Mouse (Mus musculus) mouse trophoblast stem cell (cell line): ENCODE measurements around the gene Strap.

Experiments used
- in situ Hi-C, 2 experiments: fragments of 300-500 bp; cut with MseI, MboI; formaldehyde crosslinking; loops; 2 replicates in 1 of 2; 3 replicates in 1 of 2; pipeline ENCODE4 v1.15.1; 2025

The Strap gene

DNA sequence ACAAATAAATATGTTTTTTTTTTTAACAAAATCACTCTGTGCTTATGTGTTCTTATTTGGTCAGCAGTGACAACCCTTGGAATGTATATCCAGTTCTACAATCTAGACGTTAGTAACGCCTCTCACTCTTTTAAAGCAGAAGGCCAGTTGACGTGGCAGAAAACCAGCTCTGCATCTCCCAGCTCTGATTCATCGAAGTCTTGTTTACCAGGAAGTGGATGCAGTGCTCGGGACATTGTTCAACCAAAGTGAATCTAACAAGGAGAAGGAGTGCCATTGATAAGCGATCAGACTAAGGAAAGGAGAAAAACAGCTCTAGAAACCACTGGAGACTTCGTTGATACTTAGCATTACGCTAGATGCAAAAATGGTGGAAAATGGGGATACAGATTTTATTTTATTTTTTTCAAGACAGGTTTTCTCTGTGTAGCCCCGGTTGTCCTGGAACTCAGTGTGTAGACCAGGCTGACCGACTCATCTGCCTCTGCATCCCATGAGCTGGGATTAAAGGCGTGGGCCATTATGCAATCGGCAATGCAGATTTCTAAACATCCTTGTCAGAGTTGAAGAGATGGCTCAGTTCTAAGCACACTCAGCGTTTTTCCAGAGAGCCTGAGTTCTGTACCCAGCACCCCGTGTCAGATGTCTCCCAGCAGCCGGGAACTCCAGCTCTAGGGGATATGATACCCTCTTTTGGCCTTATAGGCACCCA lies 12.5 kb upstream of the Strap start:
- in situ Hi-C loops: loop anchor here (10.0 to 25.0 kb wide), 3 partner anchors 268 to 518 kb away; no protein-coding TSS in a partner anchor

- in situ Hi-C loops: loop anchor here (10.0 to 25.0 kb wide), 3 partner anchors 269 to 519 kb away; no protein-coding TSS in a partner anchor
Measured at GRCm38 (mm10) chr6:137723898-137724297, 11.0 kb upstream of the Strap start.

GRCm38 (mm10) chr6:137734460-137734845 lies 425 bp upstream of the Strap start:
- in situ Hi-C loops: no loop called here

GRCm38 (mm10) chr6:137735671-137736238 lies 877 bp downstream of the Strap start:
- in situ Hi-C loops: no loop called here

DNA sequence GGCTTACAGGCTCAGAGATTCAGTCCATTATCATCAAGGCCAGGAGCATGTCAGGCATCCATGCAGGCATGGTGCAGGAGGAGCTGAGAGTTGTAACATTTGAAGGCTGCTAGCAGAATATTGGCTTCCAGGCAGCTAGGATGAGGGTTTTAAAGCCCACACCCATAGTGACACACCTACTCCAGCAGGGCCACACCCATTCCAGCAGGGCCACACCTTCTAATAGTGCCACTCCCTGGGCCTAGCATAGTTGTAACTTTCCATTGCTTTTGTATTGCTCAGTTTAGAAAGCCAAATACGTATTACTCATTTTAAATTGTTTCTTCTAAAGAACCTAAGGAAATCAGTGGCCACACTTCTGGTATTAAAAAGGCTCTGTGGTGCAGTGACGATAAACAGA lies 6.1 kb downstream of the Strap start:
- in situ Hi-C loops: no loop called here

DNA sequence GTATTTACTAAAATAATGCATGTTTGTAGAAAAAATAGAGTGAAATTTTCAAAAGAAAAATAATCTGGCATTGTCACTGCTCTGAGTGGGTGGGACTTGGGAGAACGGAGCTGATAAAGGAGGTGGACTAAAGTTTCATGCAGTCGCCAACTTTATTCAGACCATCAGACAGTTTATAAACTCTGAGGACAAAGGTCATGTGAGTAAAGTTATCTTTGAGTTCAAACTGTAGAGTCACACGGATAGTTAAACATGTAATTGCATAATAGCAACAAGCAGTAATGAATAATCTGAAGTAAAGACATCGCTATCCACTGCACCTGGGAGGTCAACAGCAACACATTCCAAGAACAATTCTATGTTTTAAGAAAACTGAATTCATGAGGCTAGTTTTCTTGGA lies 9.8 kb downstream of the Strap start:
- in situ Hi-C loops: no loop called here

GRCm38 (mm10) chr6:137747174-137747928 lies 12.5 kb downstream of the Strap start:
- in situ Hi-C loops: no loop called here

- in situ Hi-C loops: no loop called here
Measured at GRCm38 (mm10) chr6:137751551-137752274, 16.8 kb downstream of the Strap start.

- in situ Hi-C loops: no loop called here
Measured at GRCm38 (mm10) chr6:137752275-137752655, 17.4 kb downstream of the Strap start.

DNA sequence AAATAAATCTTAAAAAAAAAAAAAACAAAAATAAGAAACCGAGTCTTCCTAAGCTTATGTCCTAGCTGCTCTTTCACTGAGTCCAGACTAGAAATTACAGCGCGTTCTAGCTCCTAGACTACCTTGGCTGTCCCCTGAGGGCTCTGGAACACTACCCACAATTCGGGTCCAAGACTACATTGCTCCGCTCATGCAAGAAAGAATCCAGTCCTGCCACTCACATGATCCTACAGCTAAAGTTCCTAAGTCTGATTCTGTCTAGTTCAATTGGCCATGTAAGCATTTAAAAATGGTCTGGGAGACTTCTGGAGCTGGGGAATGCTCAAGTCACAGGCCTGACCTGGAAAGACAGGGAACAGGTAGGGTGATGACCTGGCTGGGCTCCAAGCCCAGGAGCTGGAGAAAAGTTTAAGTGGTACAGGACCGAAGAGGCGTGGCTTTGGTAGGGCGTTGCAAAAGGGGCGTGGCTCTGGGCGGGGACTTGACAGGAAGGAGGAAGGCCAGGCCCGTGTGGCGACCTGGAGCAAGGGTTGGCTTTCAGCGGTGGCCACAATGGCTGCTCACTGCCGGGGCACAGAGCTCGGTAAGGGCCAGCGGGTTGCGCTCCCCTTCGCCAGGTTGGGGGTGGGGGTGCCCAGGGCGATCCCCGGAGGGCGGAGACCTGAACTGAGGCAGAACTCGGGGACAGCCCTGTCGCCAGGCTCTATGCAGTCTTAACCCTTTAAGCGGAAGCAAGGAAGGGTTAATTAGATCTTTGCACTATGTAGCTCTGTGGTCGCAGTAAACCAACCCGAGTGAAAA lies 19.4 kb downstream of the Strap start, which contains the start of gene Dera:
TSS of gene Dera (plus strand) at position 491 of the 801 bp plus-strand sequence.
- in situ Hi-C loops: no loop called here

GRCm38 (mm10) chr6:137754857-137755232 lies 20.0 kb downstream of the Strap start:
- in situ Hi-C loops: no loop called here

DNA sequence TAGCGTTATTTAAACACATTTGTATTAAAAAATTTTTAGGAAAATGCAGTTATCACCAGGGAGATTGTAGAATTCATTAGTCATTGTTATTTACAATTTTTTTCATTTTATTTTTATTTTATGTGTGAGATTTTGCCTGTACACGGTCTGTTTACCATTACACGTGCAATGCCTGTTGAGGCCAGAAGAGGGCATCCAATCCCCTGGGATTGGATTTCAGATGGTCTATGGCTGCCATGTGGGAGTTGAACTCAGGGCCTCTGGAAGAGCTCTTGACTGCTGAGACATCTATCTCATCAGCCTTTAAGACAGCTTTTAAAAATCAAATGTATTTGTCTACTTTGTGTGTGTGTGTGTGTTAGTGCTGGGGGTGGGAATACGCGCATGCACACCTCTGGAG lies 21.4 kb downstream of the Strap start:
- in situ Hi-C loops: no loop called here

- in situ Hi-C loops: no loop called here
Measured at GRCm38 (mm10) chr6:137757891-137758290, 23.0 kb downstream of the Strap start.

DNA sequence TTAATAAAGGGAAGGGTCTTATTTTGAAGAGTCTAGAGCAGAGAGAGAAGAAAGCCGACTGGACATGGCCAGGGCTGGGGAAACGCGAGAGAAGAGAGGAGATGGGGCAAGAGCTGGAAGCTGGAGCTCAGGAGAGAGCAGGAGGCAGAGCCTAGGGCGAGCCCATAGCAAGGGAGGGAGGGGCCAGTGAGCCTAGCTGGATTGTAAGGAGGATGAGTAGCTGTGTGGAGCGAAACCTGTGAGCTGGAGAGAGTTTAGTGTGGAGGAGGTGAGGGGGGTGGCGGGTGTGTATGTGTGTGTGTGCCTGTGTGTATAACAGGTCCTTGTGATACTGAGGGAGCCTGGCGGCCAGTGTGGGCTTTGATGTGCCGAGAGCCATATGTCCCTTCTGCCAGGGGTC lies 24.8 kb downstream of the Strap start:
- in situ Hi-C loops: no loop called here

DNA sequence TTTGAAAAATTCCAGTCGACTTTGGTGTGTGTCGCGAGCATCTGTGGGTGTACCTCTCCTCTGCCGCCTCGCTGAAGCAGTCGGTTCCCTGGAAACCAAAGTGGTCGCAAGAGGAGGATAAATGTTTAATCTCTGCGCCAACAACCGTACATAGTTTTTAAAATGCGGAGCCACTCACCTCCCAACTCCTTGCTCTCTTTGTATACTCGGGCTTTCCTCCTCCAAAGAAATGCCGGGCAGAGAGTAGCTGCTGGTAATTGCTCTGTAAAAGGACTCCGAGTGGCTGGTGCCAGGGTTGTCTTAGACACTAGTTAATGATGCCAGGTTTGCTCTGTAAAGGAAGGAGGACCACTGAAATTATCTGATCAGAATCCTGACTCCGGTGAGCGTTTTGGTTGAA lies 26.1 kb downstream of the Strap start:
- in situ Hi-C loops: no loop called here

GRCm38 (mm10) chr6:137764572-137765210 lies 29.8 kb downstream of the Strap start:
- in situ Hi-C loops: no loop called here

DNA sequence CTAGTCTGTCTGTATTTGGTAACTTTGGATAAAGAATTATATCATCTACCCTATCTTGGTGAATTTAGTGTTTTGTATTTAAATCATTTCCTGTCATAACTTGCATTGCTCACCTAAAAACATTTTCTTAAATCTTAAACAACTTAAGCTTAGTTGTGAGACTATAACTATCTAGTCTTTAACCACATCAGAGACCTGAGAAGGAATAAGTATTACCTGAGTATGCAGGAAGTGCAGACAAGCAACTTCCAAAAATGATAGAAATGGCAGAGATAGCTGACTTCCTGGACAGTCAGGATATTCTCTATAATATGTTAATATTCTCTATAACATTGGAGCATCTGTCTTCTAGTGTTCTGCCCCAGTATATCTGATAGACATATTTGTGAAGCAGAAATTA lies 31.3 kb downstream of the Strap start:
- in situ Hi-C loops: no loop called here

GRCm38 (mm10) chr6:137771621-137772250 lies 36.9 kb downstream of the Strap start:
- in situ Hi-C loops: no loop called here

- in situ Hi-C loops: no loop called here
Measured at GRCm38 (mm10) chr6:137772918-137773636, 38.2 kb downstream of the Strap start.

GRCm38 (mm10) chr6:137773637-137774028 lies 38.8 kb downstream of the Strap start:
- in situ Hi-C loops: no loop called here
